Mouse (Mus musculus) bone marrow, adult 2 months (tissue): Measurements from ENCODE around the gene Trim59. TPM values are rescaled to one million over a fixed set of nuclear protein-coding genes. Genes with fewer than 3 reads are reported as not detected.

Experiments used
- H3K27ac ChIP-seq: fragments of 200-500 bp; 2 replicates; pipeline ENCODE4 v1.5.1; 2012; ENCODE audit warnings: low read depth, mild to moderate bottlenecking, control low read depth, inconsistent platforms, low read length; ENCODE audit not compliant: control insufficient read depth, poor library complexity, insufficient read depth
- H3K4me1 ChIP-seq: fragments of 200-500 bp; 2 replicates; pipeline ENCODE4 v1.6.1; 2011; ENCODE audit warnings: low read length; ENCODE audit not compliant: control insufficient read depth, insufficient read depth
- H3K4me3 ChIP-seq: fragments of 200-500 bp; replicated peaks from 2 replicates; pipeline ENCODE3; 2011; ENCODE audit warnings: mild to moderate bottlenecking, low read depth, low read length, control low read depth; ENCODE audit not compliant: control insufficient read depth
- CTCF ChIP-seq: fragments of 200-500 bp; IDR thresholded peaks from 2 replicates; pipeline ENCODE4 v1.5.1; 2011; ENCODE audit warnings: low read length, control low read depth; ENCODE audit not compliant: control insufficient read depth, insufficient read depth
- POLR2A ChIP-seq: fragments of 200-500 bp; IDR thresholded peaks from 2 replicates; pipeline ENCODE4 v1.6.1; 2011; ENCODE audit warnings: low read depth, mild to moderate bottlenecking, control low read depth, low read length, borderline replicate concordance; ENCODE audit not compliant: control insufficient read depth
- WGBS: fragments of 180-500 bp; shearing (Covaris S2); methylation state at CpG from one replicate; pipeline ENCODE4 v1.1.7; 2018; 5-methylcytosine and 5-hydroxymethylcytosine counted together
- polyA plus RNA-seq: library from polyadenylated mRNA; stranded (reverse); fragments of >200 nt; gene quantifications from 2 replicates; pipeline ENCODE4 v1.2.4, GENCODE M21; 2011; ENCODE audit warnings: low replicate concordance; ENCODE audit not compliant: missing spikeins, insufficient read depth, insufficient read length

Trim59 gene
- polyA plus RNA-seq, 1 experiment: 56.7 TPM

DNA sequence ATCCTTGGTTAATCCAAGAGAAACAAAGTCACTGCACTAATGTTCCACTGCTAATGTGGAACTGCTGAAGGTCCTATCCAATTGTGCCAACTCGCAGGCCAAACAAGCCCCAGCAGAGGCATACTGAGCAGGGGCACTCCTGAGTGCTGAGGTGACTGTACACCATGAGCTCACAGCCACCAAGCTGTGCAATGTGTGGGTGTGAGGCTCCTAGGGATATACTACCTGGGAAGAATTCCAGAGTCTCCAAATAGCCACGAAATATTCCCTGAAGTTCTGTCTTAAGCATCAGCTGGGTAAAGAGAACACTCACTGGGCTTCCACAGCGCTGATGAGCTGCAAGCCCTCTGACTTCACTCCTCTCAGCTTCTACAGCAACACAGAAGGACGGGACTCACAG, 3.1 kb upstream of the Trim59 start:
- Histone ChIP-seq H3K4me3 (no peak overlapping the region), H3K27ac (no peak overlapping the region), H3K4me1 (no peaks in the 10 kb centered on the region; the same call in 1 of the 2 replicates)
- TF ChIP-seq POLR2A (no peak), CTCF (no peak)
- WGBS: 88% methylated on average over 4 of the region's 4 CpGs

DNA sequence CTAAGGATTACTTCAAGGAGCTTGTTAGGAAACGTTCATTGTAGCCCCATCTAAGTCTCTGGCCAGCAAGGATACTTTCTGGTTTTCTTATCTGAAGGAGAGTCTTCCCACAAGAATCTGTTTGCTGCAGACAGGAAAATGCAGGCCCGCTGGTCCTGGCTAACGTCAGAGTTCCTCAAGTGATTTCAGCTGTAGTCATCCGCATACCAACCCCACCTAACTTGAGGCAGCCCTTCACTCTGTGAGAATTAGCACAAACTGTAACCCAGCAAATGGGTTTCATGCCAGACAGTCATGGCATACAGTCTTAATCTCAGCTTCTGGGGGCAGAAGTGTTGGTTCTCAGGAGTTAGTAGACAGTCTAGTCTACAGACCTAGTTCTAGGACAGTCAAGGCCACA, 2.0 kb upstream of the Trim59 start:
- TF ChIP-seq CTCF (no peak), POLR2A (no peak)
- 43% methylated on average over 4 of the region's 4 CpGs for WGBS
- H3K27ac ChIP-seq: peak overlapping the region; percentile 5; the same call in 1 of the 2 replicates

DNA sequence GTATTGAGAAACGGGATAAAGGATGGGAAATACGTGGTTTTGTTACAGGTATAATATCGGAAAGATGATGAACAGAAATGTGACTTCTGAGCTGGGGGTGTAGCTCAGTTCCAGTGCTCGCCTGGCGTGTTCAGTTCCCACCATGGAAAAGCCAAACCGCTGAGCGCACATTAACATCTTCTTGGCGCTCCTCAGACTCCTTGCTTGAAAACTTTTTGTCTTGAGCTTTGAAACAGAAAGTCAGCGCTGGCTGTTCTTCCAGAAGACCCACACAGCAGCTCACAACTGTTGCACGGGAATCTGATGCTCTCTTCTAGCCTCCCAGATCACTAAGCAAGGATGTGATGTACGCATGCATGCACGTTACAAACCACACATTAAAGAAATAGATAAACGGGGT, 1.2 kb upstream of the Trim59 start:
- no peak for TF ChIP-seq CTCF
- TF ChIP-seq POLR2A: no peak
- Histone ChIP-seq H3K4me3 (peak overlapping the region; percentile 46), H3K4me1 (no peaks in the 10 kb centered on the region; the same call in 1 of the 2 replicates), H3K27ac (peak overlapping the region; percentile 28; the same call in 1 of the 2 replicates)
- WGBS: 32% methylated on average over 13 of the region's 13 CpGs

More for the DNA sequence above, 2.0 kb upstream of the Trim59 start:
- Histone ChIP-seq H3K4me1 (no peaks in the 10 kb centered on the region; the same call in 1 of the 2 replicates), H3K4me3 (no peak overlapping the region)

DNA sequence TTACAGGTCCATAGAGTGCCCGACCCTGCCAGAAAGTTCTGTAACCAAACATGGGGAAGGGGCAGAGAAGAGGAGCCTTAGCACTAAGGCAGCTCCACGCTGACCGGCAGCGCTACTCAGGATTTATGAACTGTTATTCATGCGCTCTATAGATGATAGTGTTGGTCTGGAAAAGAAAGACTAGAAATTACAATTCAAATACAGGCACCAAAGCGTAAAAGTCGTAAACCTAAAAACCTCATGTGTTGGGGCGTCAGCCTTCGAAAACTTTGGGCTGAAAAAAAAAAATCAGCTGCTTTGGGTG, 797 bp upstream of the Trim59 start:
- H3K4me1 ChIP-seq: no peaks in the 10 kb centered on the region; the same call in 1 of the 2 replicates
- 4% methylated on average over 9 of the region's 9 CpGs for WGBS
- H3K4me3 ChIP-seq: peak overlapping the region; percentile 71
- peak overlapping the region; percentile 96 for H3K27ac ChIP-seq
- TF ChIP-seq CTCF: no peak
- TF ChIP-seq POLR2A: no peak

DNA sequence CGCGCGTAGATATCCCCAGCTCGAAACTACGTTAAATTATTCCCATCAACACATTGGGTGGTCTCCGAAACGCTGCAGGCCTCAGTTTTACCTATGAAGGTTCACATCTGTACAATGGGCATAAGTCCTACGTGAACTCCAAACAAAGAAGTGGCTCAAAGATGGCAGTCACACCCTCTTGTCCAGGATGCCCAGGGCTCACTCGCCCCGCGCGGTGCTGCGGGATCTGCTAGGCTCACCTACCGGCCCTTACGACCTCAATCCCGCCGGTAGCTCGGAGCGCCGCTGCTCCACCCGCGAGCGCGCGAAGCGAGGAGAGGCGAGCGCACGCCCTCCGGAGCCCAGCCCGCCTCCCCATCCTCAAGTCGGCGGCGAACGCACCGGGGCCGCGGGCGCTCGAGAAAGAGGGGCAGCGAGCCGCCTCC, 376 bp downstream of the Trim59 start:
- Histone ChIP-seq H3K4me1 (no peaks in the 10 kb centered on the region; the same call in 1 of the 2 replicates), H3K4me3 (peak overlapping the region; percentile 100), H3K27ac (peak overlapping the region; percentile 96)
- under 1% methylated on average over 42 of the region's 42 CpGs for WGBS
- no peak for TF ChIP-seq CTCF
- TF ChIP-seq POLR2A: peak; percentile 36; the same call in 1 of the 2 replicates

DNA sequence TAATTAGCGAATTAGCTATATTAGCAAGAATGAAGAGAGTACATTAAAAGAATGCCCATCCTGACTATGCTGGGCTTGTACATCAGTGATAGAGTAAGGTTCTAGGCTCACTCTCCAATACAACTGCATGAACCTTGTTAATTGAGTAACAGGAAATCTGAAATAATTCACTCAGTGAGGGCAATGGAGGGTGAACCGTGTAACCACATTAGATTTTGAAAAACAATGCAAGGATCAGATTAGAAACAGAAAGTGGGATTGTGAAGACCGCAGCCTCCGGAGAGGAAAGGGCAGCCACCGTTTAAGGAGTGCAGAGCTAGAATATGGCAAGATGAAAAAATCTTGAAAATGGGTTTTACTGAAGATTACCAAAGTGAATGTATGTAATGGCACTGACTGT, 3.3 kb downstream of the Trim59 start:
- Histone ChIP-seq H3K4me1 (no peaks in the 10 kb centered on the region; the same call in 1 of the 2 replicates), H3K4me3 (peak overlapping the region; percentile 63), H3K27ac (no peak overlapping the region)
- no peak for TF ChIP-seq POLR2A
- TF ChIP-seq CTCF: no peak
- 15% methylated on average over 5 of the region's 5 CpGs for WGBS

DNA sequence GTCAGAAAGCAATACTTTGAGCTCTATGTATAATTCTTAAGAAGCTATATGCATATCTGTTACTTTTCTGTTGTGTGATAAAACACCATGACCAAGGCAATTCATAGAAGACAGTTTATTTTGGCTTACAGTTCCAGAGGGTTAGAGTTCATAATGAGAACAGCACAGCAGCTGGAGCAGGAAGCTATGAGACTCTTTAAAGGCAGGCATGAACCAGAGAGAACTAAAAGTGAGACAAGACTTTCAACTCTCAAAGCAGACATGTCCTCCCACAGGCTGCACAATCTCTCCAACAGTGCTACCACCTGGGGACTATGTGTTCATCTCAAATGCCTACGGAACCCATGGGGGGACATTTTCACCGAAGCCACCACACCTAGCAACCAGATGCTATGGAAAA, 4.5 kb downstream of the Trim59 start:
- H3K27ac ChIP-seq: no peak overlapping the region; the same call in 1 of the 2 replicates
- WGBS: 92% methylated on average over 2 of the region's 2 CpGs

DNA sequence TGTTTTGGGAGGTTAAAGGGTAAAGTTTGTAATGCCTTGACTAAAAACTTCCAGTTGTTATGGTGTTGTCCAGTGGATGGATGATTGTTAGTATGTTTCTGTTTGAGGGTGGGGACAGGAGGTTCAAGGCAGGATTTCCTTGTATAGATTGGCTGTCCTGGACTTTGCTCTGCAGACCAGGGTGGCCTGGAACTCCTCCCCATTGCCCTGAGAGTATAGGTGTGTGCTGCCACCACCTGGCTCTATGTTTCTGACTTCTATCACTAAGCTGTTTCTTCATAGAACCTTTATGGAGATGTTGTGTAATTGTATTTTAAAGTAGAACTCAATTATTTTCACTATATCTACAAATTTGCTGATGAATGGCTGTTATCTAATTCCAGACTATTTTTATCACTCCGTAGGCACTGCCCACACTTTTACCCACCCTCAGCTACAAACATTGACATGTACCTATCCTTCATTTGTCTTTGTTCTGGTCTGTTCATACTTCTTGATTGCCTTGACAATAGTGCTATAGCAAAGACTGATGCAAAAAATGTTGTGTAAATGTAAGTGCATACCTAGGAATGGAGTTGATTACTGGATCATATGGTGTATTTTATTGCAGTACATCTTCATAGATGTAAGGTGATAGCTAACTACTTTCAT, 18.3 kb downstream of the Trim59 start:
- WGBS: 71% methylated on average over 1 of the region's 1 CpGs

More for the DNA sequence above, 4.5 kb downstream of the Trim59 start:
- TF ChIP-seq CTCF: no peak
- no peak for TF ChIP-seq POLR2A
- Histone ChIP-seq H3K4me3 (peak overlapping the region; percentile 27), H3K4me1 (no peaks in the 10 kb centered on the region)

DNA sequence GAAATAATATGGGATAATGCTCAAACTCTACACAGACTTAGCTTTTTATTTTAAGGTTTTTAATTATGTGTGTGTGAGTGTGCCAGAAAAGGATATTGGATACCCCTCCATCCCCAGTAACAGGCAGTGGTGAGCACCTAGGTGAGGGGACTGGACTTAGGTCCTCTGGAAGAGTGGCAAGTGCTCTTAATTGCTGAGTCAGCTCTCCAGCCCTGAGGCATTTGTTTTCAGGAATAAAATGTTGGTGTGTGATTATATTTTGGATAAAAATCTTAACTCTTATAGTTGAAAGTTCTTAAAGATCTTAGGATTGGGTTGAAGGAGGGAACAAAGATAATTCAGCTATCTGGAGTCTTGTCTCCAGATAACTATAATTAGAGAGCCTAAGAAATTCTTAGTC, 23.8 kb downstream of the Trim59 start:
- Histone ChIP-seq H3K4me3 (no peak overlapping the region), H3K27ac (no peak overlapping the region), H3K4me1 (0 out of 2 replicates have a peak, but pooled peaks cover 1% of the 10 kb centered on the region)
- no peak for TF ChIP-seq CTCF
- TF ChIP-seq POLR2A: no peak

More for the DNA sequence above, 18.3 kb downstream of the Trim59 start:
- Histone ChIP-seq H3K4me1 (no peaks in the 10 kb centered on the region), H3K27ac (no peak overlapping the region), H3K4me3 (no peak overlapping the region)
- TF ChIP-seq CTCF: no peak
- TF ChIP-seq POLR2A: no peak
